Mouse (Mus musculus) retina, postnatal 7 days (tissue): Measurements from ENCODE around the gene St7l.
"Not testable (repeated sequence)": the region's sequence is repeated elsewhere in the genome, so short reads cannot be mapped to it uniquely, and the experiment has no call there.

Source experiments
- DNase-seq: peaks from one replicate; pipeline ENCODE4 v3.0.0-alpha.2; 2012; ENCODE audit warnings: low read depth, low spot score

Gene St7l

DNA sequence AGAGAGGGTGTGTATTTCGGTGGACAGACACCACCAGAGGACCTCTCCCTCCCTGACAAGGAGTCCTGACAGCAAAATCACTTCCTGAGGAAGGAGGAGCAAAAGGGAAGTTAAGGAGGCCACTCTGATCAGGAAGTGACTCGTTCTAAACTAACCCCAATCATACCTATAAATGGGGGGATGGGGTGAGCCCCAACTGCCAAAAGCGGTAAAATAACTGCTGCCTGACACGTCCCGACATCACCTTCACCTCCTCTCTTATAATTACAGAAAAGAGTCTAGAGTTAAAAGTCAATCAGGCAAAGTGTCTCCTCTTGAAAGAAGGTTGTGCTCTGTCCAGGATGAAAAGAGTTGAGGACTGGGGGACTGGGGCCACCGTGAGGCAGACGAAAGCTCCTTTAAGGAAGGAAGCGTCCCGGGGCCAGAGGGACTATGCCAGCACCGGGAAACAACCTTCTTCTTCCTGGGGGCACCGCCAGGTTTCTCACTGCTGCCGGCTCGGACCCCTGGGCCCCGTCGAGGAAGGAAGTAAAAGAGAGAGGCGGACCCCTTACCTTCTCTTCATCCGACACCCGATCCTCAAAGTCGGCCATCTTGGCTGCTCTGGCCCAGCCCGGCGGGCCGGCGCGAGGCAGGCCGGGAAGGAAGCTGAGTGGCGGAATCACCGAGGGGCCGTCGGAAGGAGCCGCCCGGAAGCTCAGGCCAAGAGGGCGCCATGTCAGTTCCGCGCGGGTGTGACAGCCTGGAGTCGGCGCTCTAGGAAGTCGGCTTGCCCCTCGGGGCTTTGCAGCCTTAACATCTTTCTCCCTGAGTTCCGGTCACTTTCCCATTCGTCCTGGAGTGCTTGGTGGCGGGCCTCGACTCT is at the start of gene St7l, which contains the start of gene Capza1:
St7l (plus strand) TSS at position 220 of the 865 bp plus-strand sequence.
Capza1 (minus strand) TSS at position 720 of the 865 bp plus-strand sequence.
- peak; percentile 84 for DNase-seq

DNA sequence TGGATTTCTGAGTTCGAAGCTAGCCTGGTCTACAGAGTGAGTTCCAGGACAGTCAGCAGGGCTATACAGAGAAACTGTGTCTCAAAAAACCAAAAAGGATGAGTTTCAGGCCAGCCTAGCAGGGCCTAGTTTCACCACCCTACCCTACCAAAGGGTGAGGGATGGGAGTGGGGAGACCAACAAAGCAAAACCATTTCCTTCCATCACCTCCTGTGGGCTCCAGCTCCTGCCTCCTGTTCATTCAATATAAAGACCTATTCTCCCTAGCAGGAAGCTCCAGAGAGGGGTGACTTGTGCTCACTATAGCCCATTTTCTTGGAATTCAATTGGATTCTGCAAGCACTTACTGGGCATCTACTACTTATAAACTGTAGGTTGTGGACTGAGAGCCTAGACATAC is 49.1 kb upstream of the St7l start:
- DNase-seq = no peak

DNA sequence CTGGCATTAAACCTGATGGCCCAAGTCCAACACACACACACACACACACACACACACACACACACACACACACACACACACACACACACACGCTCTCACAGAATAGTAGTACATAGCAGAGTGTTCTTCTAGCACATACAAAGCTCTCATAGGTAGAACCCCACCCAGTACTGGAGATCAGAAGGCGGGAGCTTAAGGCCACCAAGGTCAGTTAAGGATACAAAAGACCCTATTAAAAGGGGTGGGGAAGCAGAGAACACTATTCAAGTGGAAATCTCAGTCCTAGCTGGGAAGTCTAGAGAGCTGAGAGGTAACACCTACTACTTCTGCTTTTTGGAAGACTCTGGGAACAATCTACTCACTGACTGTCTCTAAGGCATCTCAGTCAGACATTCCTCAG is 48.5 kb upstream of the St7l start:
- DNase-seq = no peak

DNA sequence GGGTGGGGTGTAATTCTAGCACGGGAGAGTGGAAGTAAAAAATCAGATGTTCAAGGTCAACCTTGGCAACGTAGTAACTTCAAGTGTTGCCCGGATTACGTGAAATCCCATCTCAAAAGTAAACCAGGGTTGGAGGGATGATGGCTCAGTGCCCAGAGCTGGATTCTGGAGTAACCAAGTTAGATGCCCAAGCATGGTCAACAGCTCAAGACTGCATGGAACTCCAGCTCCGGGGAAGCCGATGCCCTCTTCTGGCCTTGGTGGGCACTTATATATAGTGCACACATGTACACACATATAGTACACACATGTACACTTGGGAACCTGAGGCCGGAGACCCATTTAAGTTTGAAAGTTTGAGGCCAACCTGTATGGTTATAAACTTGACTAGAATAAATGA is 47.7 kb upstream of the St7l start:
- DNase-seq = no peak

DNA sequence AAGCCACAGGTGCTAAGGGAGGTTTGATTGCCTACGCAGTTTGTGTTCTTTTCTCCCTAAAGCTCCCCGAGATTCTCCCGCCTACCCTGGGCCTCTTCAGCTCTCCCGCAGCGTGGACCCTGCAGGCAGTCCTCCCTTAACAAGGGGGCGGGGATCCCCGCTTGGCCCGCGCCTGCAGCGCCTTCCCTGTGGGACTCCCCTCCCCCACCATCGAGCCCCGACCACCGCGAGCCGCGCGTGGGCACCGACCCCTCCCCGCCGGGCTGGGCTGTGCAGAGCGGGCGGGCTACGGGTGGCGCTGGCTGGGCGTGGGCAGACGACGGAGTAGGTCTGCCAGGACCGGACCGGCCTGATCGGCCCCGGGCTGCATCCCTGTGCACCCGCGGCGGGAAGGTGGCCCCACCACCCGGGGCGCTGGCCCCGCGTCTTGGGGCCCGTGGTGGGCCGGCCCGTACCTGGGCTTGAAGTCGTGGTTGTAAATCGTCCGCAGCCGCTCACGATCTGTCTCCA is 46.3 kb upstream of the St7l start:
- DNase-seq = no peak

DNA sequence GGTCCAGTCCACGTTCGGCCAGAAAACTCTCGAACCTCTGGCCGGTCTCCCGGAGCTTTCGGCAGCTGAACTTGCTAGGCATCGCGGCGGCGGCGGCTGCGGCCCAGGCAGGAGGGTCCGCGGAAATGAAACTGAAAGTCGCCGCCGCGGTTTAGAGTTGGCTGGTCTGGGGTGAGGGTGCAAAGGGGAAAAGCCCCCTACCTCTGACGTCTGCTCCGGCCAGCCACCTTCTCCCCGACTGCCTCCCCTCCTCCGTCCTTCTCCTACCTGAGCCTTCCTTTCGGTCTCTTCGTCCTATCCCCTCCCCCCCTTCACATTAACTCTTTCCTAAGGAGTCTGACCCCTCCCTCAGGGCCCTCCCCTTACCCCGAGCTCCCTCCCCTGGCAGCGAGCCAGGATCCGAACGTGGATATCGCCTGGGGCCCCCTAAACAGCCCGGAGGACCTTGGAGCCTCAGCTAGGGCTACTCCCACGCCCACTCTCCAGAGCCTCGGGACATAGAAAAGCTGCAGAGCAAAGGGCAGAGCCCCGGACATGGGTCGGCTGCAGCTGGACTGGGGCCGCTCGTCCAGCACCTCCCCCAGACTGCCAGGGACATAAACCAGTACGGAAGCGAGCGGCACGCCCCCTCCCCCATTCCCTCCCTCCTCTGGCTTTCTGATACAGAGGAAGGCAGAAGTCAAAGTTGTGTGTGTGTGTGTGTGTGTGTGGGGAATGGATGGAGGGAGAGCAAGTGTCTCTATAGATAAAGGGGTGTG is 45.6 kb upstream of the St7l start, which contains the start of gene Mov10:
Mov10 (minus strand) TSS at position 573 of the 758 bp plus-strand sequence.
- peak; percentile 36 for DNase-seq

DNA sequence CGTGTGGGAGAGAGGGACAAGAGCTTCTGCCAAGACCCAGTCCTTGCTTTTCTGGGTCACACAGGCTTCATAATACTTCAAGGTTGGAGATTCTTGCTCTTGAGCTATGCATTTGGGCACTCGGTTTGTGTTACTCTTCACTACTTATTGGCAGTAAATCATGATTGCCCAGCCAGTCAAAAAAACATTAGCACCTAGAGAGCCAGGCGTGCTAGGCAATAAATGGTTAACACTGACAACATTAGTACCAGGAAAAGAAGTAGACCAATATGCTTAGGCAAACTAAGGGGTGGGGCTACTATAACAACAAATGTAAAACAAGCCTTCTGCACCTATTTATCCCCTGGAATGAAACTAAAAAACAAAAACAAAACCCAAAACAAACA is 45.1 kb upstream of the St7l start:
- DNase-seq = no peak

DNA sequence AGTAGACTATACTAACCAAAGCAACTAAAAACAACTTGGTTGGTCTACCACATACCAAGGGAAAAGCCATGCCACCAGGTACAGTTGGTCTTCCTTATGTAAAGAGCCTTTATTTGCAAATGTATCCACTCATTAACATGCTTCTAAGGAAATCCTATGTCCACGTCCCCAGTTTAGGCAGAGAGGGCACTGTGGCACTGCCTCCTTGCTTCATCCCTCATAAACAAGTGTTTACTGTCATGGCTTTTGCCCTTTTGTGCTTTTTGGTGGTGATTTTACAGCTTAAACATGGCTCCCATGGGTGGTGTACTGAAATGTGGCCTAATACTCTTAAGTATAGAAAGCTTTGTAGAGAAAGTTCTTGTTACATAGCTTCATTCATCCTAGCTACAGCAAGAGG is 43.4 kb upstream of the St7l start:
- DNase-seq = no peak

DNA sequence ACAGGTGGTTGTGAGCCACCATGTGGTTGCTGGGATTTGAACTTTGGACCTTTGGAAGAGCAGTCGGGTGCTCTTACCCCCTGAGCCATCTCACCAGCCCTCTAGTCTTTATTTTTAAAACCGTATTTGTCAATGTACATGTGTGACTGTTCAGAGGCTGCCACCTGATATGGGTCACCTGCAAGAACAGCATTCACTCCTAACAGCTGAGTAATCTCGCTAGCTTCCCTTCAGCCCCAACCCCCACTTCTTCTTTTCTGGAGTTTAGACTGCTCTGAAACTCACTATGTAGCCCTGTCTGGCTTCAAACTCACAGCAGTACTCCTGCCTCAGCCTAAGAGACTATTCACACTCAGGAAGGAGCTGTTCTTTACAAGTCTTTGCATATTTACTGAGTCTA is 41.4 kb upstream of the St7l start:
- DNase-seq = no peak

DNA sequence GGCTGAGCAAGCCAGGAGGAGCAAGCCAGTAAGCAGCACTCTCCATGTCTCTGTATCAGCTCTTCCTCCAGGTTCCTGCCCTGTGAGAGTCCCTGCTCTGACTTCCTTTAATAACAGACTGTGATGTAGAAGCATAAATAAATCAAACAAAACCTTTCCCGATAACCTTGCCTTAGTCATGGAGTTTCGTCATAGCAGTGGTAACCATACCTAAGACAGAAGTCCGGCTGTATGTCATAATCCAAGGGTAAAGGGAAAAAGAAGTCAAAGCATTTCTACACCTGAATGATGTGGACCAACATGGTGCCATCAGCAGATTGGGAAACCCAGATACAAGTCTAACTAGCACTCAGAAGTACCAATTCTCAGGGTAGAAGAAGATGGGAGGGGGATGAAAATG is 28.0 kb upstream of the St7l start:
- DNase-seq = no peak

DNA sequence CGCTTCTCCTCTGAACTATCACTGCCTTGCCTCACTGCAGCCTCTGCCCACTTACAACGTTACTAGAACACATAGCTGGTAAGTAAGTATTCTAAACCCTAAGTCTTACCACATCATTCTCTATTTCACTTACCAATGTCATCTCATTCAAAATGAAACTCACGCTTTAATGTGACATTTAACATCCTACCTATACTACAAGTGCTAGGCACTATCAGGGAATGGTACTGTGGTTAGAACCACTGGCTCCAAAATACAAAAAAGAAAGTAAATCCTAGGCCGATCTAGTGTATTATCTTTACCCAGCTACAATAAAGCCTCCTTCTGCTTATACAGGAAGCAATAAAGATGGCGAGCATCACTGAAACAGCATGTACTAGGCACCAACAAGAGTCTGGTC is 22.8 kb upstream of the St7l start:
- DNase-seq = no peak

DNA sequence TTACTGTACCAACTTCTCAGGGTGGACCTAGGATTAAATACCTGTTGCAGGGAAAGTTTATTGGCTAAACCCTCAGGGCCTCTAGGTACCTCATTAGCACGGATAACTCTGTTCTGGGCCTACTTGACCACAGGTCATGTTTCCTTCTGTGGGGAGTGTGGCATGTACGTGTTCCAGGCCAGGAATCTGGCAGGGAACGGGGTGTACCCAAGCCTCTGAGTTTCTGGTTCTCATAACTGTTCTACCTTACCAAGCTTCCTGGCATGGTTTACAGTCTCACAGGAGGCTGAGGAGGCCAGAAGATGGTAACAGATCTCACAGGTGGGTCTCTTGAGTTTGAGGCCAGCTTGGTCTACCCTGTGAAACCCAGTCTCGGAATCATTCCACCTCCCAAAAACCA is 17.2 kb upstream of the St7l start:
- no peak for DNase-seq

DNA sequence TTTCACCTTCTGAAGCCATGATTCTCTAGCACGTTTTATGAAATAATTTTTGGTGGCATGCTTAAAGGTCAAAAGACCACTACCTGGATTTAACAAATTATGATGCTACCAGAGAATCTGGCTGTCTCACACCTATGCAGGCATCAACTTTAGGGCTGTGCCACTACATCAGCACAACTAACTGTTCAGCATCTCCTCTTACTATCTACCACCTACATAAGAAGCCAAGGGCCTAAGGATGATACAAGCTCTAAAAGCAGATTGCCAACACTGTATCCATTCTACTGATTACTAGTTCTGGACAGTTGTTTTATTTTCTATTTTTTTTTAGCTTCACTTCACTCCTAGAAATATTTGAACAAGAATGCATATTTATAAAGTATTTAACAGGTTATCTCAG is 9.3 kb upstream of the St7l start:
- DNase-seq = no peak

DNA sequence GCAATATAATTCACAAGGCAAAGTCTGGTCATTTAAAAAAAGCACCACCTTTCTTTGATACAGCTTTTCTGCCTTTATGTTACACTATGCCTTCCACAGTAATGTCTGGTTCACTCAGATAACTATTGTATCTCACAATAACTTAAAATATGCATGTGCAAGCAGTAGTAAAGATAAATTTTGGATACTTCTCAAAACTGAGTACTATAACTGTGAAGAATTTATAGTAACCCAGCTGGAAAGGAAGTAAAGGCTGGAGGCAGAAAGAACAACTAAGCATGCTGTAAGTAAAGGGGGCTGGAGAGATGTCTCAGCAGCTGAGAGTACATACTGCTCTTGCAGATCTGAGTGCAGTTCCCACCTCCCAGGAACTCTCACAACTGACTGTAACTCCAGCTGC is 8.9 kb upstream of the St7l start:
- no peak for DNase-seq

DNA sequence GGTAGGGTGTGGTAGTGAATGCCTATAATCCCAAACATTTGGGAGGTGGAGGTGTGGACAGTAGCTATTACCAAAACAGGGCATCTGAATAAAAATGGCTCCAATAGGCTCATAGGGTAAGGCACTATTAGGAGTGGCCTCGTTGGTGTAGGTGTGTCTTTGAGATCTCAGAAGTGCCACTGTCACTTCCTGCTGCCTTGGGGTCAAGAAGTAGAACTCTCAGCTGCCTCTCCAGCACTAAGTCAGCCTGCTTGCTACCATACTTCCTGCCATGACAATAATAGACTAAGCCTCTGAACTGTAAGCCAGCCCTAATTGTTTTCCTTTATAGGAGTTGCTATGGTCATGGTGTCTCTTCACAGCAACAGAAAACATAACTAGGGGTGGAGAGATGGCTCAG is 7.7 kb upstream of the St7l start:
- no peak for DNase-seq

DNA sequence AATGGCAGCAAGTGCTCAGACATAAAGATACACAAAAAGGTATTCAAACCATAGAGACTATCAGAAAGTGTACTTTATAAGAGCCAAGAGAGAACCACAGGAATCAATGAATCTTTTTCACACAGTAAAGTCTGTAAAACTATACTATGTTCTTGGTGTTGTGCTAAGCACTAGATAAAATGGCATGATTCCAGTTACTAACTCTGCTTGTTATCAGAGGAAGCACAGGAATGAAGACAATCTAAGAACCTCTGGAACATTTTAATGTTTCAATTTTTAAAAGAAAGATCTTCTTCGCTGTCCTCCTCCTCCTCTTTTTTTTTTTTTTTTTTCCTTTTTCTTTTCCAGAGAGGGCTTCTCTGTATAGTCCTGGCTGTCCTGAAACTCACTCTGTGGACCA is 5.2 kb upstream of the St7l start:
- no peak for DNase-seq

DNA sequence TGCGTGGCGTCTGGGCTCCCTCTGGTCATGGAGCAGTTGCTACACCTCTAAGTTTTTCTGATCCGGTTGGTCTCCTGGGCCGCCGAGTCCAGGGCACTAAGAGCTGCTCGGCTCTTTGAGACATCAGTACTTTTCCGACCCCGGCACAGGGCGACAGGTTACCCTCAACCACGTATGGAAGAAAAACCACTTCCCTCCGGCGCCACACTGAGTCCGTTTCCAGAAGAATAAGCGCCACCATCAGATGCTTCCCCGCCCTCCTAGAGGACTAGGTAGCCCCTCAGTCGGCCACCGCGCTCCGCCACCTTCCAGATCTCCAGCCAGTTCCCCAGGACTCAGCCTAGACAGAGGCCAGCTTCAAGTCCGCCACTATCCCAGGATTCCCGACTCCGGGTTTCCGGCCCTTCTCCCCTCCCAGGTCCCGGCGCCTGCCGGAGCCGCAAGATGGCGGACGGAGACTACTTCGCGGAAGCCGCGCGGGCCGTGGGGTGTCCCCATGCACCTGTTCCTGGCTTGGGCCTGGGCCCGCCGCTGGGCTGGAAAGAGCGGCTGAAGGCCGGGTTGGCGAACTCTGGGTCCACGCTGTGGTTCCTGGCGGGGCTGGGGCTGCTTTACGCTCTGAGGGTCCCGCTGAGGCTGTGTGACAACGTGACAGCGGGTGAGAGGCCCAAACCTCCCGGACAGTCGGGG is 991 bp downstream of the St7l start:
- peak; percentile 87 for DNase-seq

DNA sequence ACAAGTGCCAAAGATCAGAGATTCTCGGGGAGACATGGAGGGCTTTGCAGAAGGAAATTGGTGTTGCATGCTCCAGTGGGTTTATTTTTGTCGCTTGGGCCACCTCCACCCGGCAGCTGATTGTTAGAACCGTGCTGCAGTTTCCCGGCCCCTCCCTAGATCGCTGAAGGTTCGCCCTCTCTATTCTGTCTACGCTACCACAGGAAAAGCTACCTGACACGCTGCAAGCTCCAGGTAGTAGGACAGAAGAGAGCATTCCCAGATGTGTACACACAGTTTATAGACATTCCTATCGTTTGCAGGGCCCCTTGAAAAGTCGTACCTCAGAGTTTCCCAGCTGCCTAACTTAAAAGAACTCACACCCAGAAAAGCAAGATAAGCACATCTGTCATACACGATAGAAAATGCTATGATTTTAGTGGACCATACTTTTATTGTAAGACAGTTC is 1.6 kb downstream of the St7l start:
- no peak for DNase-seq

DNA sequence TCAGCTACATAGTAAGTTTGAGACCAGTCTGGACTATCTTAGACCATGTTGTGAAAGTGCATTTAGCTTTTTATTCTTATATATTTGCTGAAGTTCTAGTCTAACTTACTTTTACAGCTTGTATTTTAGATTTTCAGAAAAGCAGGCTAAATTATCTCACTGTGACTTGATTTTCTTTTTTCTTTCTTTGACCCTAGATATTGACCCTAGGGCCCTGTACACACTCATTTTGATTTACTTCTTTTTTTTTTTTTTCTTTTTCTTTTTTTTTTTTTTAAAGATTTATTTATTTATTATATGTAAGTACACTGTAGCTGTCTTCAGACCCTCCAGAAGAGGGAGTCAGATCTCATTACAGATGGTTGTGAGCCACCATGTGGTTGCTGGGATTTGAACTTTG is 2.9 kb downstream of the St7l start:
- not testable (repeated sequence) for DNase-seq

DNA sequence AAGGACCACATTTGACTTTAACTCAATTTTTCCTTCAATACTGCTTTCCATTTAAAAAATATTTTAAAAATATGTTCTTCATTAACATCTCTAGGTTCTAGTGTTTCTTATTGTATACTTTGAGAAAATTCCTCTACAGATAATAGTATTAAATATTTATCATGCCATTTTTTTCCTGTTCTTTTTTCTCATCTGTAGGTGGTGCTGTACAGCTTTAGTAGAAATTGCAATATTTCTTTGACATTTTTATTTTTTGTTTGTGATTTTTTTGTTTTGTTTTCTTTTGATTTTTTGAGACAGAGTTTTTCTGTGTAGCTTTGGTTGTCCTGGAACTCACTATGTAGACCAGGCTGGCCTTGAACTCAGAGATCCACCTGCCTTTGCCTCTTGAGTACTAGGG is 5.8 kb downstream of the St7l start:
- DNase-seq = no peak

DNA sequence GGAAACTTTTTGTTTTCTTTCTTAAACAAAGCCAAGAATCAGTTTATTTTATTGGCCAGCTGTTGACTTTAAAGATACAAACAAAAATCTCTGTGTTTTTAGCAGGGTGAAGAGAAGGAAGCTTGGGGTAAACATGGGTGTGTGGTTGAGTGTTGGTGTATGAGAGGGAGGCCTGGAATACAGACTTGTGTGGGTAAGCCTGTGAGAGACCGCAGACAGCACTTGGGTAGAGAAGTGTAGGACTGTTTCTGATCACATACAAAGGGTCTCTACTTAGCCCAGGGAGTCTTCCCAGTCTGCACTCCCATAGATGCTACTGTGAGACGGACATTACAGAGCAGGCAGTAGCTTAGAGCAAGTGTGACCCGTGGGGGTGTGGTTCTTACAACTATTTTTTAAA is 24.8 kb downstream of the St7l start:
- no peak for DNase-seq

DNA sequence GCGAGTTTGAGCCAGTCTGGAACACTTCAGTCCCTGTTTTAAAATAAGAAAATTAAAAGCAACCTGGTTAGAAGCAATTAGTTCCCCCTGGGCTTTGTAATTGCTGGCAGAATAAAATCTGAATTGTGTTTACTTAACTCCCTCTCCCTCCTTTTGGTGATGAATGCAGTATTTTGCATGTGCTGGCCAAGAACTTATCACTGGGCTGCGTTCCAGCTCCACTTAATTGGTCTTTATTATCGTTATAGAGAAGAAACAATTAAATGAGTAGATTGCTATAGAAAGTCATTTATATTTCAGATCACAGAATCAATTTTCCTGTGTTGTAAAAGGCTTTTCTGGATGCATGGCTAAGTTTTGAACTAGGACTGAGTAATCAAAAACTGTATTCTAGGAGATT is 32.3 kb downstream of the St7l start:
- DNase-seq = no peak
